Mouse (Mus musculus) heart, postnatal 4 days (tissue): ENCODE results near the gene H3f3b. TPM values are rescaled to one million over a fixed set of nuclear protein-coding genes. Genes with fewer than 3 reads are reported as not detected.

Experiments used
- DNase-seq: peaks from one replicate; pipeline ENCODE4 v3.0.0; 2021
- total RNA-seq, 2 experiments: library from RNA; stranded (reverse); gene quantifications; 2 replicates each; pipeline ENCODE4 v1.2.3; 2021

H3f3b gene
- total RNA-seq, 2 experiments from 2014 or later: 466 to 502 TPM

GRCm38 (mm10) chr11:115999538-116000143 lies 28.1 kb downstream of the H3f3b start:
- DNase-seq: peak; percentile 83

GRCm38 (mm10) chr11:115999027-115999426 lies 28.7 kb downstream of the H3f3b start:
- DNase-seq: no peak

GRCm38 (mm10) chr11:115997662-115998061 lies 30.1 kb downstream of the H3f3b start:
- DNase-seq: no peak

GRCm38 (mm10) chr11:115997047-115997446 lies 30.7 kb downstream of the H3f3b start:
- DNase-seq: no peak

- DNase-seq: no peak
Measured at GRCm38 (mm10) chr11:115995256-115995655, 32.5 kb downstream of the H3f3b start.

- DNase-seq: no peak
Measured at GRCm38 (mm10) chr11:115992098-115992497, 35.7 kb downstream of the H3f3b start.

GRCm38 (mm10) chr11:115989686-115990085 lies 38.1 kb downstream of the H3f3b start:
- DNase-seq: no peak

- DNase-seq: no peak
Measured at GRCm38 (mm10) chr11:115983291-115983690, 44.5 kb downstream of the H3f3b start.

GRCm38 (mm10) chr11:115982472-115982871 lies 45.3 kb downstream of the H3f3b start:
- no peak for DNase-seq

GRCm38 (mm10) chr11:115975544-115975943 lies 52.2 kb downstream of the H3f3b start:
- DNase-seq: no peak

GRCm38 (mm10) chr11:115975083-115975420 lies 52.7 kb downstream of the H3f3b start:
- no peak for DNase-seq

GRCm38 (mm10) chr11:115974309-115975082 lies 53.3 kb downstream of the H3f3b start, which contains the start of gene Itgb4:
TSS of gene Itgb4 (plus strand) at chr11:115974709.
- DNase-seq: peak; percentile 35

Other genes with a start within 250 kb of the H3f3b start
- 10 to 100 TPM; 51.7 to 58.8 TPM for gene Caskin2, start 214.3 kb downstream of the H3f3b start, total RNA-seq
- 10 to 100 TPM; 13.0 to 14.2 TPM for gene Tsen54, start 213.2 kb downstream of the H3f3b start, total RNA-seq
- gene Llgl2, start 203.9 kb downstream of the H3f3b start, total RNA-seq: 10 to 100 TPM; 20.0 to 21.2 TPM
- gene Myo15b, start 169.6 kb downstream of the H3f3b start, total RNA-seq: under 1 TPM; 0.16 to 0.19 TPM
- 10 to 100 TPM; 28.7 to 29.9 TPM for gene Smim5, start 128.0 kb downstream of the H3f3b start, total RNA-seq
- gene Smim6, start 115.9 kb downstream of the H3f3b start, total RNA-seq: under 1 TPM in 1 of 2 experiments, not detected in 1; 0.27 TPM
- 10 to 100 TPM; 25.7 to 29.0 TPM for gene Sap30bp, start 94.7 kb downstream of the H3f3b start, total RNA-seq
- gene Recql5, start 94.5 kb downstream of the H3f3b start, total RNA-seq: 1 to 10 TPM; 8.0 to 10.0 TPM
- 1 to 10 TPM; 5.0 to 5.4 TPM for gene Itgb4, start 53.3 kb downstream of the H3f3b start, total RNA-seq
- gene Galk1, start 15.2 kb downstream of the H3f3b start, total RNA-seq: 10 to 100 TPM; 52.9 to 54.3 TPM
- gene Unk, start 2.4 kb upstream of the H3f3b start, total RNA-seq: 10 to 100 TPM; 22.3 to 25.0 TPM
- gene Unc13d, start 50.0 kb upstream of the H3f3b start, total RNA-seq: under 1 TPM; 0.88 to 0.95 TPM
- gene Wbp2, start 59.0 kb upstream of the H3f3b start, total RNA-seq: 100 to 1,000 TPM; 107 TPM
- gene Trim47, start 99.2 kb upstream of the H3f3b start, total RNA-seq: 10 to 100 TPM; 47.1 to 50.9 TPM
- gene Trim65, start 103.2 kb upstream of the H3f3b start, total RNA-seq: 1 to 10 TPM; 4.3 to 4.8 TPM
- 10 to 100 TPM; 52.5 to 55.3 TPM for gene Mrpl38, start 110.9 kb upstream of the H3f3b start, total RNA-seq
- 10 to 100 TPM; 20.2 to 21.5 TPM for gene Fbf1, start 140.2 kb upstream of the H3f3b start, total RNA-seq
- gene Ten1, start 170.9 kb upstream of the H3f3b start, total RNA-seq: 10 to 100 TPM; 32.7 to 39.6 TPM
- gene Acox1, start 171.1 kb upstream of the H3f3b start, total RNA-seq: 10 to 100 TPM; 70.3 to 73.3 TPM
- gene Evpl, start 210.1 kb upstream of the H3f3b start, total RNA-seq: 1 to 10 TPM; 1.2 to 1.6 TPM
- gene Srp68, start 246.3 kb upstream of the H3f3b start, total RNA-seq: 10 to 100 TPM; 60.5 to 61.7 TPM